Mouse (Mus musculus) embryonic facial prominence, embryonic 10.5 days (tissue): ENCODE measurements around the gene Dcakd. TPM values are rescaled to one million over a fixed set of nuclear protein-coding genes. Genes with fewer than 3 reads are reported as not detected.
A peak's percentile ranks its signal among the peaks of the same experiment; 100 is the strongest.

Source experiments
- DNase-seq: peaks from one replicate; pipeline ENCODE4 v3.0.0-alpha.2; 2017; ENCODE audit warnings: low spot score
- H3K27ac ChIP-seq: fragments of 300-500 bp; sonication (generic); replicated peaks from 2 replicates; pipeline ENCODE4 v1.5.1; 2016; ENCODE audit warnings: mild to moderate bottlenecking
- H3K27me3 ChIP-seq: fragments of 300-500 bp; sonication (generic); replicated peaks from 2 replicates; pipeline ENCODE4 v1.6.1; 2016; ENCODE audit warnings: low read depth, mild to moderate bottlenecking; ENCODE audit not compliant: poor library complexity, severe bottlenecking
- H3K36me3 ChIP-seq: fragments of 300-500 bp; sonication (generic); replicated peaks from 2 replicates; pipeline ENCODE4 v1.6.1; 2016; ENCODE audit warnings: mild to moderate bottlenecking, moderate library complexity
- H3K4me1 ChIP-seq: fragments of 300-500 bp; sonication (generic); 2 replicates; pipeline ENCODE4 v1.6.1; 2016
- H3K4me3 ChIP-seq: fragments of 300-500 bp; sonication (generic); 2 replicates; pipeline ENCODE4 v1.5.1; 2016; ENCODE audit warnings: mild to moderate bottlenecking, moderate library complexity
- H3K9me3 ChIP-seq: fragments of 300-500 bp; sonication (generic); 2 replicates; pipeline ENCODE4 v1.6.1; 2016; ENCODE audit warnings: mild to moderate bottlenecking
- WGBS: fragments of 180-500 bp; shearing (Covaris S2); methylation state at CpG from one replicate; pipeline ENCODE4 v1.1.7; 2016; 5-methylcytosine and 5-hydroxymethylcytosine counted together
- polyA plus RNA-seq: library from polyadenylated mRNA; unstranded; fragments of >200 nt; fragmentation: Nextera tagmentation; extraction: Ambion mirVana; gene quantifications from 2 replicates; pipeline ENCODE4 v1.2.1, GENCODE M21; 2016

The Dcakd gene
- polyA plus RNA-seq, 1 experiment from 2014 or later = 308 TPM

DNA sequence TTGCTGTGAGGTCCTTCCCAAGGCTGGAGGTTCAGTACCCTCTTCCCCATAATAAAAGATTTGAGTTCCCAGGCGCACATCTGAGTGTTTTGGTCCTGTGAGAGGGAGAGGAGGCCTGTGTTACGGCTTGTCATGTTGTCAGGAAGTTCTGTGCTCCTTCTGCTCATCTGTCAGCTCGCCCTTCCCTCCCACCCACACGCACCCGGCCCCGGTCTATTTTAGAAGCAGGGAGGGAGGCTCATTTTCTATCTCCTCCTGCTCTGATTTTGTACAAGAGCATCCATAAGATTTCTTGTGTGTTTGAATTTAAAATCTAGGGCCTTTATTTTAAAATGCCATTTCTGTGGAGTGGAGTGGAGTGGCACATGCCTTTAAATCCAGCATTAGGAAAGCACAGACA lies 9.9 kb upstream of the Dcakd start:
- no peak overlapping the region for H3K4me3 ChIP-seq

DNA sequence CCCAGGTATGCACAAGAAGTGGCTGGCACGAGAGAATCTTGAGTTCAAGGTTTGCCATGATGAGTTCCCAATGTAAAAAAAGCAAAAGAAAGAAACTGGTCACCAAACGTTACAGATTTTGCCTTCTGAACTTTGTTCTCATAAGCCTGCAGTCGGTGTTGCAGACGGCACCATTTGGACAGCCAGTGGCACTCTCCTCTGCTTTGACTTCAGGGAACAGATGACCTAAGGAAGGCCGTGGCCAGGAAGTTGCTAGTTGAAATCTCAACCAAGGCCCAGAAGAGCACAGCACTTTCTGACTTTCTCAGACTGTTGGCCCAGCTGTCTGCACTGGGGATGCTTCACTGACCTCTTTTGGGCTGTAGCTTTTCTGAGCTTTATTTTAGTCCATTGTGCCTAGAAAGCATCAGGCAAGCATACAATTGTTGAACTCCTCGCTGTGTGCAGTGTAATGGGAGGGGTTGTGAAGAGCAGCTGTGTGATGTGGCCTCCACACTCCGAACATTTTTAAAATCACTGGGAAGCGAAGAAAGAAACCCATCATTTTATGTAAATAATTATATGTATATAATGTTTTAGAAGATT lies 8.8 kb upstream of the Dcakd start:
- H3K36me3 ChIP-seq = peaks cover 76% of the 10 kb centered on the region
- WGBS = 90% methylated on average over 8 of the region's 8 CpGs
- no peak overlapping the region for H3K4me3 ChIP-seq
- H3K27me3 ChIP-seq = no peaks in the 10 kb centered on the region
- no peak overlapping the region for H3K27ac ChIP-seq
- no peaks in the 10 kb centered on the region for H3K9me3 ChIP-seq
- DNase-seq = no peak
- no peaks in the 10 kb centered on the region for H3K4me1 ChIP-seq

More for the DNA sequence above, 9.9 kb upstream of the Dcakd start:
- WGBS = 89% methylated on average over 6 of the region's 6 CpGs
- H3K27ac ChIP-seq = no peak overlapping the region
- no peak for DNase-seq
- no peaks in the 10 kb centered on the region for H3K4me1 ChIP-seq
- H3K9me3 ChIP-seq = no peaks in the 10 kb centered on the region
- no peaks in the 10 kb centered on the region for H3K27me3 ChIP-seq
- H3K36me3 ChIP-seq = peaks cover 77% of the 10 kb centered on the region

DNA sequence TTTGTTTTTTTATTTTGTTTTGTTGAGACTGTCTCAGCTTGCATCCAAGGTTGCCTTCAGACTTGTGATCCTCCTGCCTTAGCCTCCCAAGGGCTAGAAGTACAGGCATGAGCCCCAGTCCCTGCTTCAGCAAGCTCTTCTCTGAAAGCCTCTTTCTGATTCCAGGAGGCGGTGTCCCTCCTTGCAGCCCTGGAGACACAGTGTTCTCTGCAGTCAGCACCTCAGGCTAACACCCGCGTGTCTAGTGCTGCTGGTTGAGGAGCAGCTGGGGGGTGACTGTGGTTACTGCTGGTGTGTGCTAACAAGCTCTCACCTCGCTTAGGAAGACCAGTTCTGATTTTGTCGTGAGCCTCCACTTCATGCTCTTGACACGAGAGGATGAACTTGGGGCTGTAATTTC lies 6.9 kb upstream of the Dcakd start:
- Histone ChIP-seq H3K27ac (no peak overlapping the region), H3K36me3 (peaks cover 78% of the 10 kb centered on the region)

DNA sequence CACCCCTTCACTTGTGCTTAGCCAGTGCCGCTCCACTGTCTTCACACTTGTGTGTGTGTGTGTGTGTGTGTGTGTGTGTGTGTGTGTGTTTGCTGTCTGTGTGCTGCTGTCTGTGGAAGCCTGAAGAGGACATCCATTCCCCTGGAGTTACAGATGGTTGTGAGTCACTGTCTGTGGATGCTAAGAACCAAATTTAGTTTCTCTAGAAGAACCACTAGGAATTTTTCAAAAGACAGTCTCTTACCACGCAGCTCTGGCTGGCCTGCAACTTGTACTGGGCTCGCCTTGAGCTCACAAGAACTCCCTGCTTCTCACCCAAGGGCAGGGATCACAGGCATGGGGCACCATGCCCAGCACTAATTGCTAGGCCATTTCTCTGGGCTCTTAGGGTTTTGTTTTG lies 4.9 kb upstream of the Dcakd start:
- H3K27me3 ChIP-seq = no peaks in the 10 kb centered on the region
- H3K4me3 ChIP-seq = no peak overlapping the region
- H3K9me3 ChIP-seq = no peaks in the 10 kb centered on the region
- peaks cover 7% of the 10 kb centered on the region for H3K4me1 ChIP-seq
- no peak for DNase-seq
- 91% methylated on average over 3 of the region's 3 CpGs for WGBS
- no peak overlapping the region for H3K27ac ChIP-seq
- H3K36me3 ChIP-seq = peaks cover 62% of the 10 kb centered on the region

More for the DNA sequence above, 6.9 kb upstream of the Dcakd start:
- H3K9me3 ChIP-seq = no peaks in the 10 kb centered on the region
- WGBS = 85% methylated on average over 6 of the region's 6 CpGs
- H3K27me3 ChIP-seq = no peaks in the 10 kb centered on the region
- no peak for DNase-seq
- no peak overlapping the region for H3K4me3 ChIP-seq
- H3K4me1 ChIP-seq = no peaks in the 10 kb centered on the region

DNA sequence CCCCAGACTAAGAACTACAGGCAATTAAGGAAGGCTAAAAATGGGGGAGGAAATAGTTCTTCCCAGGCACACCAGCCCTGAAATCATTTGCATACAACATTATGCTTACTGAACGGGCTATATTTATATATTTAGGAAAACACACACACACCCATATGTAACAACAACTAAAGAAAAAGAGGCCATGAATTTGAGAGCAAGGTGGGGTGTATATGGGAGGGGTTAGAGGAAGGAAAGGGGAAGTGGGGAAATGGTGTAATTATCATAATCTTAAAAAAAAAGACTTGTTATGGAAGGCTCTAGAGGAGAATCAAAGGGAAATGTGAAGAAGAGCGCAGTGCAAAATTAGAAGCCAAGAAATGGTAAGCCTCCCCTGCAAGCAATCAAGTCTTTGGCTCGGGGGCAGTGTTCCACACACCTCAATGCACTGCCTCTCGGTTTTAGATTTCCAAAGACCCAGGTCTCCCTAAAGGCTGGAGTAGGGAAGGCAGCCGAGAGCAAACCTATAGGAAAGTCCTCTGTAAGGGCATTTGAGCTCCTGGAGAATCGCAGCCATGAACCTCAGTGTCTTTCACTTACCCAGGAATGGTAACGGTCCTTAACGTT lies 460 bp downstream of the Dcakd start:
- 16% methylated on average over 8 of the region's 8 CpGs for WGBS
- Histone ChIP-seq H3K27me3 (no peaks in the 10 kb centered on the region), H3K4me1 (peaks cover 18% of the 10 kb centered on the region), H3K36me3 (peaks cover 48% of the 10 kb centered on the region), H3K27ac (peak overlapping the region; percentile 89), H3K4me3 (peak overlapping the region; percentile 68), H3K9me3 (no peaks in the 10 kb centered on the region)
- DNase-seq = no peak

DNA sequence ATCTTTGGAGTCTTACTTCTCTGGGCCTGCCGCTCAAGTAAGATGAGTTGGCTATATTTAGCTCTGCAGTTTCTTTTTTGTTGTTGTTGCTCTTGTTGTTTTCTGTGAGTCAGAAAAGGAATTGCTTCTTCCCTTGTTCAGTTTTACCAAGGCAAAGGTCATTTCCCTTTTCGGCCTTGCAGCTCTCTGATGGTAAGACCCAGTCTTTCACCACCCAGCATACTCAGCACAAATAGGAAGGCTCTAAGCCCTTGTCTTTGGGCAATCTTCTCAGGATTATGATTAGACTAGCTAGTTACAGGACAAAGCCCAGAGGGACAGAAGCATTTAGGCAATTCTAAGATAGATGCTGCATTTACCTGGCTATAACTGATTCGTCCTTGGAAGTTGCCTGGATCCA lies 1.2 kb downstream of the Dcakd start:
- H3K9me3 ChIP-seq = no peaks in the 10 kb centered on the region
- H3K4me3 ChIP-seq = peak overlapping the region; percentile 68
- DNase-seq = no peak
- H3K36me3 ChIP-seq = peaks cover 45% of the 10 kb centered on the region
- H3K27me3 ChIP-seq = no peaks in the 10 kb centered on the region
- H3K4me1 ChIP-seq = peaks cover 18% of the 10 kb centered on the region
- H3K27ac ChIP-seq = no peak overlapping the region
- 88% methylated on average over 3 of the region's 3 CpGs for WGBS

DNA sequence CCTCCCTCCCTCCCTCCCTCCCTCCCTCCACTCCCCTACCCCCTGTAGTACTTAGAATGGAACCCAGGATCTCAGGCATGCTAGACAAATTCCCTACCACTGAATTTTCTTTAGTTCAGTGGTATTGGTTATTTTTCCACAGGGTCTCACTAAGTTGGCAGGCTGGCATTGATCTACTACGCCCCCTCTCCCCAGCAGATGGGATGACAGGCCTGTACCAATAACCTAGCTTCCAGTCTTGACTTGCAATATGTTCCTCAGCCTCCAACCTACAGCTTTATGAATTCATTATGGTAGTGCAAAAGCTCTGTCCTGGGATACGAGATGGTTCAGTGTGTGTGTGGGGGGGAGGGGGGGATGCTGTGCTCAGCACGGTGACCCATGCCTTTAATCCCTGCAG lies 4.2 kb downstream of the Dcakd start:
- Histone ChIP-seq H3K27ac (no peak overlapping the region), H3K9me3 (no peaks in the 10 kb centered on the region), H3K4me3 (no peak overlapping the region), H3K36me3 (peaks cover 39% of the 10 kb centered on the region), H3K4me1 (peaks cover 17% of the 10 kb centered on the region), H3K27me3 (no peaks in the 10 kb centered on the region)
- no peak for DNase-seq
- WGBS = 92% methylated on average over 3 of the region's 3 CpGs

DNA sequence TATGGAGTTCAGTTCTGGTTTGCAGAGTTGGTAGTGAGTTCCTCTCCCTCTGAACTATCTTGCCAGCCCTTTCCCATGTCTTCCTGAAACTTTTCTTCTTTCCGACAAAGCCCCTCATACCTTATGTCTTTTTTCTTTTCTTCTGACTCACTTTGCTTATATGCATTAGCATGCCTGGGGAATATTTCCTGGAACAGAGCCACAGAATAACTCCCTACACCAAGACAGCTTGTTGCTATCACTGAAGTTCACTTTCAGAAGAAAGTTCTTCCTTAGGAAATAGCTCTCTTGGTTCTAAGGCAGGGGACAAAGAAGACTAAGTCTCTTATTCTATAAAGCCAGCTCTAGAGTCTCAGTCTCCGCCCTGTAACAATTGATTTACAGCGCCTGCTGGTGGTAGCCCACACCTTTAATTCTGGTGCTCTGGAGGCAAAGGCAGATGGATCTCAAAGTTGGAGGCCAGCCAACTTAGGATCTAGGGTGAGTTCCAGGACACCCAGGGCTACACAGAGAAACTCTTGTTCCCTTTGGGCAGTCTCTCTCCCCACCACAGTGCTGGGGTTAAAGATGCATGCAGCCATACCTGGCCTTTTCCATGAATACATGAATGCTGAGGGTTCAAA lies 7.3 kb downstream of the Dcakd start:
- peaks cover 31% of the 10 kb centered on the region for H3K36me3 ChIP-seq
- no peak overlapping the region for H3K27ac ChIP-seq

DNA sequence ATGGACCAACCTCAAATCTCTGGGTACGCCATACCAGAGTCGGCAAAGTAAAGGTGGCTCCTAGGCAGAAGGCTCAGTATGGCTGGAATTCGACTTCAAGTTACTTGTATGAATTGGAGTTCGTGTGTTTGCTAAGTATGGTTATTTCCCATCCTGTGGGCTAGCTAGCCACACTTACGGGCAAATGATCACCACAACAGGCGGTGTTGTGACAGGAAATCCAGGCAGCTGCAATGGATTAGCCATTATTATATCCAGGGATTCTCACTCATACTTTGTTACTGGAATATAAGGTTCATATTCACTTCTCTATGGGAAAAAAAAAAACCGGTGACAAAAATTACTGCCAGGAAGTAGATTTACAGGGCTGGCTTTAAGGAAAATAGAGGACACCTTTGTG lies 8.8 kb downstream of the Dcakd start:
- H3K27ac ChIP-seq = no peak overlapping the region
- H3K9me3 ChIP-seq = no peaks in the 10 kb centered on the region

More for the DNA sequence above, 7.3 kb downstream of the Dcakd start:
- no peak for DNase-seq
- H3K27me3 ChIP-seq = no peaks in the 10 kb centered on the region
- H3K4me1 ChIP-seq = peaks cover 17% of the 10 kb centered on the region
- WGBS = 84% methylated on average over 3 of the region's 3 CpGs
- no peak overlapping the region for H3K4me3 ChIP-seq
- H3K9me3 ChIP-seq = no peaks in the 10 kb centered on the region

DNA sequence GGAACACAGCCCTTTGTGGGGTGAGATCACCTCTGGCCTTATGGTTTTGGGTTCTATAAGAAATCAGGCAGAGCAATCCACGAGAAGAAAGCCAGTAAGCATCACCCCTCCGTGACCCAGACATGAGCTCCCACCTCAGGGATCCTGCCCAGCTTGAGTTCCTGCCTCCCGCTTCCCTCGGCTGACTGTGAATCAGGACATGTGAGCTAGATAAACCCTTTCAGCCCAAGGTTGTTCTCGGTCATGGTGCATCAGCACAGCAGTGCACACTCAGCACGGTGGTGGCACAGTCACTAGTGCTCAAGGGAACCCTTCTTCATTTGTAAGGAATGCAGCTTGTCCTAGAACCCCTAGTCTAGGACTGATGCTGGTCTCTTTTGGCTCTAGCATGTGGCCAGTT lies 9.3 kb downstream of the Dcakd start:
- no peak overlapping the region for H3K27ac ChIP-seq
- peaks cover 27% of the 10 kb centered on the region for H3K4me1 ChIP-seq
- no peaks in the 10 kb centered on the region for H3K27me3 ChIP-seq
- DNase-seq = no peak
- no peaks in the 10 kb centered on the region for H3K9me3 ChIP-seq
- no peak overlapping the region for H3K4me3 ChIP-seq
- 79% methylated on average over 6 of the region's 6 CpGs for WGBS
- H3K36me3 ChIP-seq = peaks cover 29% of the 10 kb centered on the region

More for the DNA sequence above, 8.8 kb downstream of the Dcakd start:
- no peak for DNase-seq
- peaks cover 27% of the 10 kb centered on the region for H3K4me1 ChIP-seq
- peaks cover 32% of the 10 kb centered on the region for H3K36me3 ChIP-seq
- WGBS = 78% methylated on average over 7 of the region's 7 CpGs
- no peaks in the 10 kb centered on the region for H3K27me3 ChIP-seq
- no peak overlapping the region for H3K4me3 ChIP-seq

DNA sequence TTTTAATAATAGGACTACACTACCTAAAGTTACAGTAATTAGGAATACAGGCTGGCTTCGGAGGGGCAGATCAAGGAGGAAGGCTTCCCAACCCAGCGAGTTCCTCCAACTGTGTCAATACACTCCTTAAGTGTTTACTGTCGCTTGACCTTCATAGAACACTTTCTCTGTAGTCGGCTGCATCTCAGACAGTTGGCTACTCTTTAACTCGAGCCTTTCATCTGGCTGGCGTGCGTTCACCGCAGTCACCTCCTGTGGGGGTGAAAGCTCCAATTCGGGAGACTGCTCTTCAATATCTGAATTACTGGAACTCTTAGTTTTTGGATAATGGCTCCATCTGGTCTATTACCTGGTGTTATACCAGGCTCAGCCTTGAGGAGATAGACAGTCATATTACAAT lies 10.5 kb downstream of the Dcakd start:
- H3K27ac ChIP-seq = no peak overlapping the region
- no peaks in the 10 kb centered on the region for H3K9me3 ChIP-seq
- H3K4me1 ChIP-seq = peaks cover 27% of the 10 kb centered on the region
- no peak for DNase-seq
- no peaks in the 10 kb centered on the region for H3K27me3 ChIP-seq
- H3K4me3 ChIP-seq = no peak overlapping the region
- 74% methylated on average over 9 of the region's 9 CpGs for WGBS
- peaks cover 32% of the 10 kb centered on the region for H3K36me3 ChIP-seq

DNA sequence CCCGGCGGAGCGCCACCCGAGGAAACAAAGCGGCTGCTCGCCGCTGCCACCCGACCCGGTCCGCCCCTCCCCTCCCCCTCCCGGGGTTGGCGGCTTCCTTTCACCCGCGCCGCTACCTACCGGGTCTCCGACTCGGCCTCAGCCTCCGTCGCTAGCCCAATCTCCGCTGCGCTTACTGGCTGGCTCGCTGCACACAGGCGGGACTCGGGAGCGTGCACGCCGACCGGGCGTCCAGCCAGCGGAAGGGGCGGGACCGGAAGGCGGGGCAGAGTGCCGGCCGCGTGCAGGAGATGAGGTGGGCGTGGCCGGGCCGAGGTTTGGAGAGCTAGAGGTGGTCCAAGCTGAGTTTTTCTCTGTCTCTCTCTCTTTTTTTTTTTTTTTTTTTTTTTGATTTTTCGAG lies 11.2 kb downstream of the Dcakd start:
- Histone ChIP-seq H3K4me1 (peaks cover 27% of the 10 kb centered on the region), H3K27me3 (no peaks in the 10 kb centered on the region), H3K36me3 (peaks cover 37% of the 10 kb centered on the region), H3K4me3 (peak overlapping the region; percentile 83), H3K9me3 (no peaks in the 10 kb centered on the region), H3K27ac (peak overlapping the region; percentile 97)
- WGBS = under 1% methylated on average over 41 of the region's 41 CpGs
- peak; percentile 99 for DNase-seq
